Mouse (Mus musculus) limb, embryonic 12.5 days (tissue): ENCODE results near the gene Elovl2. TPM values are rescaled to one million over a fixed set of nuclear protein-coding genes. Genes with fewer than 3 reads are reported as not detected.

Experiments
- polyA plus RNA-seq: library from polyadenylated mRNA; unstranded; fragments of >200 nt; fragmentation: Nextera tagmentation; extraction: Ambion mirVana; gene quantifications from 2 replicates; pipeline ENCODE4 v1.2.1, GENCODE M21; 2016

The Elovl2 gene
- polyA plus RNA-seq, 1 experiment from 2014 or later, result 9.9 TPM

Other genes with a start within 250 kb of the Elovl2 start
- gene Pak1ip1, start 219.4 kb downstream of the Elovl2 start, polyA plus RNA-seq, result 58.1 and 59.1 TPM in 2 replicates
- gene Tmem14c, start 204.1 kb downstream of the Elovl2 start, polyA plus RNA-seq, result 196 and 204 TPM in 2 replicates
- gene Mak, start 140.7 kb downstream of the Elovl2 start, polyA plus RNA-seq, result 0.50 and 1.2 TPM in 2 replicates
- not detected in 2 replicates for gene Gcm2, start 109.4 kb downstream of the Elovl2 start, polyA plus RNA-seq
- not detected in 2 replicates for gene Sycp2l, start 106.1 kb downstream of the Elovl2 start, polyA plus RNA-seq
- 15.3 and 18.7 TPM in 2 replicates for gene Smim13, start 29.4 kb upstream of the Elovl2 start, polyA plus RNA-seq
- gene Gm17364, start 53.6 kb upstream of the Elovl2 start, polyA plus RNA-seq, result not detected in 2 replicates